Mouse (Mus musculus): Measurements from ENCODE around the gene Vtn. TPM values are rescaled to one million over a fixed set of nuclear protein-coding genes. Genes with fewer than 3 reads are reported as not detected.

The Vtn gene
- total RNA-seq, 2 experiments from 2014 or later, result 1.6 to 3.2 TPM

GRCm38 (mm10) chr11:78534516-78534915 lies 35.6 kb downstream of the Vtn start:
- no peak for DNase-seq

- DNase-seq, result peak; percentile 40 to 42
These were observed 36.6 kb downstream of the Vtn start for GRCm38 (mm10) chr11:78535376-78536079.

GRCm38 (mm10) chr11:78536080-78536689 lies 37.3 kb downstream of the Vtn start, which contains the start of the genes Tnfaip1 and Ift20:
TSS of gene Tnfaip1 (minus strand) at chr11:78536332.
TSS of gene Ift20 (plus strand) at chr11:78536361.
- DNase-seq, result peak; percentile 98

- no peak for DNase-seq
These were observed 37.8 kb downstream of the Vtn start for GRCm38 (mm10) chr11:78536690-78537084.

GRCm38 (mm10) chr11:78540358-78540757 lies 41.5 kb downstream of the Vtn start:
- peak; percentile 44 to 48 for DNase-seq

GRCm38 (mm10) chr11:78544449-78545111 lies 45.7 kb downstream of the Vtn start:
- no peak for DNase-seq

- no peak for DNase-seq
These were observed 46.3 kb downstream of the Vtn start for GRCm38 (mm10) chr11:78545181-78545580.

GRCm38 (mm10) chr11:78547718-78548460 lies 49.0 kb downstream of the Vtn start:
- no peak for DNase-seq

GRCm38 (mm10) chr11:78549491-78549987 lies 50.6 kb downstream of the Vtn start:
- DNase-seq, result no peak

GRCm38 (mm10) chr11:78550168-78551058 lies 51.5 kb downstream of the Vtn start, which contains the start of gene Tmem97:
TSS of gene Tmem97 (minus strand) at chr11:78550777.
- DNase-seq, result peak; percentile 96 to 97

- no peak for DNase-seq
These were observed 52.1 kb downstream of the Vtn start for GRCm38 (mm10) chr11:78551059-78551398.

Other genes starting within 250 kb of the Vtn start
- gene 2610507B11Rik, start 237.3 kb upstream of the Vtn start, total RNA-seq (2021), result 100 to 1,000 TPM; 150 to 176 TPM
- gene BC030499, start 208.2 kb upstream of the Vtn start, total RNA-seq (2021), result 1 to 10 TPM in 1 of 2 experiments, under 1 TPM in 1; 0.99 to 1.3 TPM
- gene Spag5, start 197.6 kb upstream of the Vtn start, total RNA-seq (2021), result 1 to 10 TPM; 4.1 to 4.3 TPM
- 10 to 100 TPM; 11.7 to 21.6 TPM for gene Aldoc, start 176.1 kb upstream of the Vtn start, total RNA-seq (2021)
- gene Pigs, start 170.7 kb upstream of the Vtn start, total RNA-seq (2021), result 10 to 100 TPM; 54.0 to 57.7 TPM
- 10 to 100 TPM; 32.8 to 37.3 TPM for gene Unc119, start 155.6 kb upstream of the Vtn start, total RNA-seq (2021)
- under 1 TPM in 1 of 2 experiments, not detected in 1; 0.30 TPM for gene Foxn1, start 112.5 kb upstream of the Vtn start, total RNA-seq (2021)
- not detected for gene Slc13a2, start 76.9 kb upstream of the Vtn start, total RNA-seq (2021)
- gene Slc46a1, start 33.4 kb upstream of the Vtn start, total RNA-seq (2021), result 10 to 100 TPM; 31.9 to 40.0 TPM
- 1 to 10 TPM; 4.5 to 5.9 TPM for gene Sarm1, start 1.3 kb upstream of the Vtn start, total RNA-seq (2021)
- not detected for gene Sebox, start 4.4 kb downstream of the Vtn start, total RNA-seq (2021)
- 10 to 100 TPM; 27.3 to 36.0 TPM for gene Tmem199, start 13.1 kb downstream of the Vtn start, total RNA-seq (2021)
- gene Poldip2, start 13.1 kb downstream of the Vtn start, total RNA-seq (2021), result 100 to 1,000 TPM; 149 to 156 TPM
- gene Tnfaip1, start 37.2 kb downstream of the Vtn start, total RNA-seq (2021), result 10 to 100 TPM; 45.0 to 45.3 TPM
- 100 to 1,000 TPM in 1 of 2 experiments, 10 to 100 TPM in 1; 94.3 to 106 TPM for gene Ift20, start 37.3 kb downstream of the Vtn start, total RNA-seq (2021)
- gene Tmem97, start 51.7 kb downstream of the Vtn start, total RNA-seq (2021), result 10 to 100 TPM; 37.8 to 59.8 TPM
- gene Nlk, start 198.3 kb downstream of the Vtn start, total RNA-seq (2021), result 10 to 100 TPM; 48.6 to 53.6 TPM